In the genomic region with DNA sequence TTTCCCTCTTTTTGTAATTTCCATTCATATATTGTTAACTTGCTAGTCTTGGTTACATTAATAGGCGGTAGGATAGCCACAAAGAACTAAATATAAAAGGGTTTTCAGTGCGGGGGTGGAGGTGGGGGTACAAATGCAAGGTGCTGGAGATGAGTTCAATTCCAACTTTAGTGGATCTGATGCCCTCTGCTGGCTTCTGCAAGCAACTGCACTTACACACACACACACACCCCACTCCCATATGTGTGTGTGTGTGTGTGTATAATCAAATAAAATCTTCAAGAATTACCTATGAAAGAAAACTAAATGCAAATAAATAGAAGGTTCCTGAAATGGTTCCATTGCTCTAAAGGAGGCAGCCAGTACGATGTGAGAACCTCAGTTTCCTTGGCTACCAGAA, we compare ENCODE assay signal across 10 mouse cellular contexts. TPM values are rescaled to one million over a fixed set of nuclear protein-coding genes. Genes with fewer than 3 reads are reported as not detected.
A peak's percentile ranks its signal among the peaks of the same experiment; 100 is the strongest.
DNase-seq lines count a peak whose midpoint lies in the region; ATAC-seq and TF ChIP-seq lines count a peak whose summit lies in the region.
"Had no signal": no experiment of that assay in that cellular context is flagged by ENCODE, and none has a peak within 500 bp of the region (broad histone marks: within the 10 kb centered on the region; RNA-seq: fewer than 3 reads in every experiment).

No protein-coding gene starts in this region.

- no peak for ATAC-seq in hindbrain, embryonic 11.5 days (ENCODE audit: low FRiP score)
- ATAC-seq in hindbrain, embryonic 13.5 days (ENCODE audit: low FRiP score) = no peak
- no peak for ATAC-seq in midbrain, embryonic 16.5 days

- peak; percentile 49 for TF ChIP-seq CTCF in cortical plate, adult 2 months (IDR thresholded peaks at IDR 0.05; ENCODE audit: extremely low read depth, insufficient read depth, low read length)

- H3K4me2 ChIP-seq in hindbrain, embryonic 11.5 days (replicated peaks; ENCODE audit: low read depth, low read length) = no peak overlapping the region
- H3K4me2 ChIP-seq in hindbrain, embryonic 13.5 days = no peak overlapping the region
- H3K4me2 ChIP-seq in midbrain, embryonic 16.5 days (ENCODE audit: low read length) = no peak overlapping the region
- H3K4me2 ChIP-seq: limb, embryonic 15.5 days had no signal

- H3K27me3 ChIP-seq in hindbrain, embryonic 11.5 days (ENCODE audit: control insufficient read depth, insufficient read depth, low read length) = no peaks in the 10 kb centered on the region
- 0 out of 2 replicates have a peak, but pooled peaks cover 8% of the 10 kb centered on the region for H3K27me3 ChIP-seq in hindbrain, embryonic 13.5 days
- no peaks in the 10 kb centered on the region for H3K27me3 ChIP-seq in midbrain, embryonic 16.5 days (ENCODE audit: control insufficient read depth, insufficient read depth, low read depth, low read length)
- no peaks in the 10 kb centered on the region for H3K27me3 ChIP-seq in hindbrain, embryonic 10.5 days (ENCODE audit: insufficient read depth, poor library complexity, severe bottlenecking)

- no peak overlapping the region for H3K27ac ChIP-seq in hindbrain, embryonic 11.5 days (ENCODE audit: low read depth, low read length)
- H3K27ac ChIP-seq in hindbrain, embryonic 13.5 days = no peak overlapping the region
- H3K27ac ChIP-seq in cortical plate, adult 2 months (ENCODE audit: insufficient read depth, low read length) = no peak overlapping the region
- no peak overlapping the region for H3K27ac ChIP-seq in midbrain, embryonic 16.5 days (ENCODE audit: low read length)
- no peak overlapping the region for H3K27ac ChIP-seq in hindbrain, embryonic 10.5 days
- H3K27ac ChIP-seq: limb, embryonic 15.5 days had no signal

- TF ChIP-seq POLR2A in cortical plate, adult 2 months (IDR thresholded peaks at IDR 0.05; ENCODE audit: extremely low read depth, insufficient read depth, low read length) = no peak

- H3K9ac ChIP-seq in hindbrain, embryonic 11.5 days (ENCODE audit: low read depth, low read length) = no peak overlapping the region
- H3K9ac ChIP-seq in hindbrain, embryonic 13.5 days = no peak overlapping the region
- no peak overlapping the region for H3K9ac ChIP-seq in midbrain, embryonic 16.5 days (ENCODE audit: low read depth, low read length)
- H3K9ac ChIP-seq: limb, embryonic 15.5 days had no signal

- H3K4me3 ChIP-seq in hindbrain, embryonic 11.5 days (ENCODE audit: low read depth, low read length) = no peak overlapping the region
- H3K4me3 ChIP-seq in hindbrain, embryonic 13.5 days = no peak overlapping the region
- no peak overlapping the region for H3K4me3 ChIP-seq in cortical plate, adult 2 months (ENCODE audit: insufficient read depth, low read length)
- no peak overlapping the region for H3K4me3 ChIP-seq in midbrain, embryonic 16.5 days (ENCODE audit: low read depth, low read length)
- no peak overlapping the region for H3K4me3 ChIP-seq in hindbrain, embryonic 10.5 days
- H3K4me3 ChIP-seq: limb, embryonic 15.5 days had no signal

- no peaks in the 10 kb centered on the region for H3K9me3 ChIP-seq in hindbrain, embryonic 11.5 days (ENCODE audit: control insufficient read depth, low read length)
- no peaks in the 10 kb centered on the region for H3K9me3 ChIP-seq in hindbrain, embryonic 13.5 days
- no peaks in the 10 kb centered on the region for H3K9me3 ChIP-seq in midbrain, embryonic 16.5 days (replicated peaks; ENCODE audit: control insufficient read depth, low read length, poor library complexity, severe bottlenecking)
- no peaks in the 10 kb centered on the region for H3K9me3 ChIP-seq in hindbrain, embryonic 10.5 days
- H3K9me3 ChIP-seq: limb, embryonic 15.5 days had no signal

- H3K4me1 ChIP-seq in hindbrain, embryonic 11.5 days (replicated peaks; ENCODE audit: control insufficient read depth, insufficient read depth, low read length) = no peaks in the 10 kb centered on the region
- no peaks in the 10 kb centered on the region for H3K4me1 ChIP-seq in hindbrain, embryonic 13.5 days (replicated peaks)
- H3K4me1 ChIP-seq in cortical plate, adult 2 months (ENCODE audit: control insufficient read depth, insufficient read depth, low read length) = no peaks in the 10 kb centered on the region
- no peaks in the 10 kb centered on the region for H3K4me1 ChIP-seq in midbrain, embryonic 16.5 days (ENCODE audit: control insufficient read depth, insufficient read depth, low read length)
- no peaks in the 10 kb centered on the region for H3K4me1 ChIP-seq in hindbrain, embryonic 10.5 days (replicated peaks)
- H3K4me1 ChIP-seq: limb, embryonic 15.5 days had no signal

- H3K36me3 ChIP-seq in hindbrain, embryonic 11.5 days (ENCODE audit: control insufficient read depth, insufficient read depth, low read length) = no peaks in the 10 kb centered on the region
- no peaks in the 10 kb centered on the region for H3K36me3 ChIP-seq in hindbrain, embryonic 13.5 days
- H3K36me3 ChIP-seq in midbrain, embryonic 16.5 days (ENCODE audit: control insufficient read depth, insufficient read depth, low read length) = no peaks in the 10 kb centered on the region
- H3K36me3 ChIP-seq in hindbrain, embryonic 10.5 days = no peaks in the 10 kb centered on the region
- H3K36me3 ChIP-seq: limb, embryonic 15.5 days had no signal

- WGBS in hindbrain, embryonic 11.5 days = 64% methylated on average over 3 of the region's 3 CpGs
- 62% methylated on average over 3 of the region's 3 CpGs for WGBS in hindbrain, embryonic 13.5 days
- 61% methylated on average over 3 of the region's 3 CpGs for WGBS in midbrain, embryonic 16.5 days
- WGBS in hindbrain, embryonic 10.5 days = 62% methylated on average over 3 of the region's 3 CpGs

- peak; percentile 19 for DNase-seq in hindbrain, embryonic 11.5 days (ENCODE audit: low spot score)
- DNase-seq in thymus, postnatal 25 days = peak; percentile 3
- no peak for DNase-seq in thymus, postnatal 14 days
- DNase-seq in urinary bladder, postnatal 10 days (ENCODE audit: low spot score) = no peak
- no peak for DNase-seq in hindbrain, embryonic 10.5 days (ENCODE audit: low spot score)

RNA-seq across cellular contexts. Expression of a gene that starts 6.7 kb away (rescaled TPM):
- not detected in 2 replicates for polyA plus RNA-seq in hindbrain, embryonic 11.5 days (2014; fragmentation: Nextera tagmentation; extraction: Ambion mirVana)
- polyA plus RNA-seq in hindbrain, embryonic 13.5 days (2015; fragmentation: Nextera tagmentation; extraction: Ambion mirVana) = not detected in 2 replicates
- not detected in 2 replicates for polyA plus RNA-seq in cortical plate, adult 2 months (2012; rRNA removed)
- polyA plus RNA-seq in midbrain, embryonic 16.5 days (2015; fragmentation: Nextera tagmentation; extraction: Ambion mirVana) = not detected in 2 replicates
- polyA plus RNA-seq in hindbrain, embryonic 10.5 days (2016; fragmentation: Nextera tagmentation; extraction: Ambion mirVana) = not detected in 2 replicates
- polyA plus RNA-seq: heart, embryonic 16.5 days; limb, embryonic 15.5 days had no signal

RNA-seq across cellular contexts. Expression of a gene that starts 23.8 kb away (rescaled TPM):
- polyA plus RNA-seq in hindbrain, embryonic 11.5 days (2014; fragmentation: Nextera tagmentation; extraction: Ambion mirVana) = not detected in 2 replicates
- not detected in 2 replicates for polyA plus RNA-seq in hindbrain, embryonic 13.5 days (2015; fragmentation: Nextera tagmentation; extraction: Ambion mirVana)
- polyA plus RNA-seq in cortical plate, adult 2 months (2012; rRNA removed) = not detected in 2 replicates
- polyA plus RNA-seq in midbrain, embryonic 16.5 days (2015; fragmentation: Nextera tagmentation; extraction: Ambion mirVana) = not detected in 2 replicates
- polyA plus RNA-seq in hindbrain, embryonic 10.5 days (2016; fragmentation: Nextera tagmentation; extraction: Ambion mirVana) = not detected in 2 replicates
- polyA plus RNA-seq: heart, embryonic 16.5 days; limb, embryonic 15.5 days had no signal

RNA-seq across cellular contexts. Expression of a gene that starts 27.9 kb away (rescaled TPM):
- 0.08 and 0.26 TPM in 2 replicates for polyA plus RNA-seq in hindbrain, embryonic 11.5 days (2014; fragmentation: Nextera tagmentation; extraction: Ambion mirVana)
- polyA plus RNA-seq in hindbrain, embryonic 13.5 days (2015; fragmentation: Nextera tagmentation; extraction: Ambion mirVana) = 0.18 and 0.21 TPM in 2 replicates
- 0.86 and 1.3 TPM in 2 replicates for polyA plus RNA-seq in cortical plate, adult 2 months (2012; rRNA removed)
- 0.09 and 0.34 TPM in 2 replicates for polyA plus RNA-seq in midbrain, embryonic 16.5 days (2015; fragmentation: Nextera tagmentation; extraction: Ambion mirVana)
- 0.17 TPM in 1 of 2 replicates, not detected in the other for polyA plus RNA-seq in hindbrain, embryonic 10.5 days (2016; fragmentation: Nextera tagmentation; extraction: Ambion mirVana)

RNA-seq across cellular contexts. Expression of a gene that starts 42.8 kb away (rescaled TPM):
- 17.1 and 17.9 TPM in 2 replicates for polyA plus RNA-seq in hindbrain, embryonic 11.5 days (2014; fragmentation: Nextera tagmentation; extraction: Ambion mirVana)
- 14.8 and 15.9 TPM in 2 replicates for polyA plus RNA-seq in hindbrain, embryonic 13.5 days (2015; fragmentation: Nextera tagmentation; extraction: Ambion mirVana)
- 7.2 and 7.4 TPM in 2 replicates for polyA plus RNA-seq in cortical plate, adult 2 months (2012; rRNA removed)
- polyA plus RNA-seq in midbrain, embryonic 16.5 days (2015; fragmentation: Nextera tagmentation; extraction: Ambion mirVana) = 13.4 TPM in 2 replicates
- polyA plus RNA-seq in hindbrain, embryonic 10.5 days (2016; fragmentation: Nextera tagmentation; extraction: Ambion mirVana) = 35.8 and 36.8 TPM in 2 replicates

Comparison
In these comparisons a context has a peak if more than half of its experiments do, and no peak if none do; other contexts are left out.
1. DNase-seq: peak in hindbrain, embryonic 11.5 days (single experiment) and thymus, postnatal 25 days (single experiment); none in thymus, postnatal 14 days (single experiment), urinary bladder, postnatal 10 days (single experiment) and hindbrain, embryonic 10.5 days (single experiment).